Mouse (Mus musculus) lung, postnatal 4 days (tissue): ENCODE results near the gene Pde4d.

Source experiments
- DNase-seq, 2 experiments: peaks; one replicate each; pipeline ENCODE4 v3.0.0; 2021

Gene Pde4d

DNA sequence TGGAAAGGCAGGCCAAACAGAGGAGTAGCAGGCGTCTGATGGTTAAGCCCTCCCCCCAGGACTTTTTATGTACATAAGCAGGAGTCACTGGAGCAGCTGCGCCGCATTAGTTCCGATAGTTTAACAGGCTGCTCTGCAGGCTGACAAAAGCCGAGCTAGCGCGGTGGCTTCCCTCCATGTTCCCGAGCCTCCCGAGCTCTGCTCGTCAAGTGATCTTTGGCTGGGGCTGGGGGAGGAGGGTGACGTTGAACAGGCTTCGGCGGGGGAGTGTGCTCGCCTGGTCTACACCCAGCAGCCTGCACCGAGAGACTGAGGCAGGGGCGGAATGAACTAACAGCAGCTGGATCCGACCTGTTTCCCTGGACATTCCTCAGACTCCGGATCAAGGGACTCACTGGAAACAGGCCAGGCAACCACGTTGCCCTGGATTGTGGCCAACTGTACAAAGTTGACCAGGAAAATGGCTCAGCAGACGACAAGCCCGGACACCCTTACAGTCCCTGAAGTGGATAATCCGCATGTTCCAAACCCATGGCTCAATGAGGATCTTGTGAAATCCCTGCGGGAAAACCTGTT is 810.6 kb downstream of the Pde4d start:
- peak; percentile 70 to 79 for DNase-seq

- DNase-seq, result no peak
Measured at GRCm38 (mm10) chr13:109260796-109261516, 811.2 kb downstream of the Pde4d start.

- DNase-seq, result no peak
Measured at GRCm38 (mm10) chr13:109261642-109262220, 812.0 kb downstream of the Pde4d start.

DNA sequence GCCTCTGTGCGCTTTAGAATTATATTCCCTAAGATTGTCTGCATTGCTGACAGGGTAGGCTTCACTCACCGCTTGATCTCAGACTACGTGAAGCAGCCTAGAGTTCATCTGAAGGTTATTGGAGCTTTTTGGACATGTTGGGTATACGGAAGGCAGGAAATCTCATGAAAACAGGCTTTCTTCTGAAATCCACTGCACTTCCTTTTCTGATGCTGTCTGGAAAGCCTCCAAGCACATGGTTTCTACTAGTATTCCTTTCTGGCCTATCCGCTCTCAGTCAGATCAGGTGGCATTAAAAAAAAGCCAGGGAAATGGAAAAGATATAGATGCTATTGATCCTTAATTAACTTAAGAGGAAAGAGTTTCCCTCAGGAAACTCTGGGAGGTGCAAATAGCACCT is 812.8 kb downstream of the Pde4d start:
- no peak for DNase-seq

DNA sequence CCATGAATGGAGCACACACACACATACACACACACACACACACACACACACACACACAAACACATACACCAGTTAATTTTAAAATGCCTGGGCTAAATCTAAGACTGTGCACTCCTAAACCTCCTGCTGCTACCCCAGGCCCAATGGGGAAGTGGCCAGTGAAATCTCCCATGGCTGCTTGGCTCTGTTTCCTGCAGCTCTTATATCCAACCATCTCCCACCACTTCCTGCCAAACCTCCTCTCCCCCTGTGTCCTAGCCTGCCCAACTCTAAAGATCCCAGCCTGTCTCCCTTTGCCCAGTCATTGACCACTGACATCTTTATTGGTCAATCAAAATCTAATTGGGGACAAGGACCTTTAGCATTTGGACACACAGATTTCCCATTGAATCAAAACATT is 814.1 kb downstream of the Pde4d start:
- DNase-seq, result no peak

DNA sequence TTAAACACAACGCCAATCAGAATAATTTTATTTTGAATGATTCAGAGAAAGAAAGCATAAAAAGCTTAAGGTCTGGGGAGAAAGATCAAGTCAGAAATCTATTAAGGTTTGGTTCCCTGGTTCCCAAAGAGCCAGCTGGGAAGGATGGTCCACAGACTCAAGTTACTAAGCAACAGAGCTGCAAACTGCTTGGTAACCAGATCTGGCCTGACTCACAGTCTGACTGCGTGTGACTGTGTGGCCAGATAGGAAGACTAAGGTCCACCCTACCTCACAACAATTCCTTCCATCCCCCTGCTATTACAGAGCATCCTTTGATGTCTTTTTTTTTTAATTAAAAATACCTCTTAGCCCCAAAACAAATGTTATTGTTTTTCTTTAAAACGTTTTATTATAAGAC is 818.5 kb downstream of the Pde4d start:
- DNase-seq, result no peak

GRCm38 (mm10) chr13:109268659-109269322 is 819.0 kb downstream of the Pde4d start:
- DNase-seq, result no peak

DNA sequence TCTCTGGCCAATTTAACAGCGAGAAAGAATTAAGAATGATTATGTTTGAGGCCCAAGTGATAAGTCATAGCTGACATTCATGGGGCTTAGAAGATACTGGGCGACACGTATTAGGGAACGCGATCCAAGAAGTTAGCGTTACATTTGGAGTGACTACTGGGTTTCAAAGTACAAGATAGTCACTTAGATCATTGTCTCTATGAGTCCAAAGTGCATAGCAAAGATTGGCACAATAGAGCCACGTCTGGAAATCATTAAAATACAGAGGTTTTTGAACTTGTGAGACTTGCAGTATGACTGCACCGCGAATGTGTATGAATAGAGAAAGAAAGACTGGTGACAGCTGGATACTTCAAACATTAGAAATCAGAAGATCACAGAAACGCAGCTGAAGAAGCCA is 825.1 kb downstream of the Pde4d start:
- no peak for DNase-seq

GRCm38 (mm10) chr13:109277792-109278191 is 828.0 kb downstream of the Pde4d start:
- DNase-seq, result no peak

- no peak for DNase-seq
Measured at GRCm38 (mm10) chr13:109278504-109278912, 828.8 kb downstream of the Pde4d start.

DNA sequence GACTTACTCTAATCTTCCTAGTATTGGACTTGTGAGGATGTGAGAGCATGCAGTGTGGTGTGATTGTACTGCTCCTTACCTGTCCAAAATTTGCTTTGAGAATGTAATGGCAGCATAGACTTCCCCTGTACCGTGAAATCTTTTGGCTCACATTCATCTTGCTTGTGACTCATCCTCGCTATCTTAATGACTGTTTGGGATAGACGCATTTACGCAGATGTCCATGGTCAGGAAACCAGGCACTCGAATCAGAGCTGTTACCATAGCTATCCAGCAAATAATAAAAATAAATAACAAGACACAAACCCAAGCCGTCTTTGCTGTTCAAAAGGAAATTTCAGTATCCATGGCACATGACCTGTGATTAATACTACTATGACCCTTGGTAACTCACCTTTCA is 829.5 kb downstream of the Pde4d start:
- DNase-seq, result no peak

- no peak for DNase-seq
Measured at GRCm38 (mm10) chr13:109280433-109280832, 830.7 kb downstream of the Pde4d start.

- DNase-seq, result no peak
Measured at GRCm38 (mm10) chr13:109287465-109287864, 837.7 kb downstream of the Pde4d start.

- no peak for DNase-seq
Measured at GRCm38 (mm10) chr13:109290922-109291321, 841.2 kb downstream of the Pde4d start.

DNA sequence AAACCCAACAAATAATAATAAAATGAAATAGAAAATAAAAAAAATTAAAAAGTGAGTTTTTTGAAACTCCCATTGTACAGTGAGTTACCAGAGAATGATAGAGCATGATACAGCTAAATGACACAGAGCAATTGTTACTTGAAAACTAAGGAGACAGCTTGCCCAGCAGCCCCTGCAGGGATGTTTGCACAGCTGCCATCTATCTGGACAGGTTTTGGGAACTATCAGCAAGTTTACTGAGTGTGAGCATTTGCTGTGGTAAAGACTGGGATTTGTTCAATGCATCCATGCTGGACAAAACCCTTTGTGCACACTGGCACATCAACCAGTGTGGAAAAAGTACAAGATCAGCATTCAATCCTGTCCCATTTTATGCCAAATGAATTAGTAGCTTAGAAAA is 843.3 kb downstream of the Pde4d start:
- no peak for DNase-seq

- peak in 1 of 2 experiments; percentile 22 for DNase-seq
Measured at GRCm38 (mm10) chr13:109296347-109297037, 846.7 kb downstream of the Pde4d start.

- DNase-seq, result no peak
Measured at GRCm38 (mm10) chr13:109298852-109299251, 849.1 kb downstream of the Pde4d start.

- DNase-seq, result no peak
Measured at GRCm38 (mm10) chr13:109299511-109300250, 849.9 kb downstream of the Pde4d start.

DNA sequence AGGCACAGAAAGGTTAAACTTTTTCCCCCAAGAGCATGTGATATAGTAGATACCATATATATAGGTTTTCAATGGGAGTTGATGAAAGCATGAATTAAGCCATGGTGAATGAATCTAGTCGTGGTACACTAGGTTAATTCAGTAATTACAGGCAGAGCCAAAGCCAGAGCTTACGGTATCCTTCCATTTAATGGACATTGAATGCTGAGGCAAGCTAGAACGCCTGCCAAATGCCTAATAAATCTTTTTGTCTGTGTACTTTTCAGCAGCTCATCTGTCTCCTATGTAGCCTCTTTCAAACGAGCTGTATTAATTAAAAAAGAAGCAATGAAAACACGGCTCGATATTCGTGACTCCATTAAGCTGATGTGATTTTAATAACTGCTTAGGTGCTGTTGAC is 862.8 kb downstream of the Pde4d start:
- no peak for DNase-seq

DNA sequence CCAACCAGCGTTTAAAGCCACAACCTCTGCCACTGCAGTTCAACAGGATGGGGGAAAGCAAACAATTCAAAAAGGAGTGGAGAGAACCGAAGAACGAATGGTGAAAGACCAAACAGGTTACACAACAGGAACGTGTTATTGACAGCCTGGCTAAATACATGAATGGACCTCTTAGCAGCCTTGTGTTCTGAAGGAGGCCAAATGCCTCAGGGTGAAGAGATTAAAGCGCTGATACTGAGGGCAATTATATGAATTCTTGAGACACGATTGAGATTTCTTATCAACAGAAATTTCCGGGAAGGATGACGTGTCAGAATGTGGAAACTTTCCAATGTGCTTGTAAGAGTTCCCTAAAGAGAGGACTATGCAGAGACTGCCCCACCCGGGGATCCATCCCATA is 865.9 kb downstream of the Pde4d start:
- peak; percentile 29 to 60 for DNase-seq

- no peak for DNase-seq
Measured at GRCm38 (mm10) chr13:109317644-109318043, 867.9 kb downstream of the Pde4d start.

- peak in 1 of 2 experiments; percentile 22 for DNase-seq
Measured at GRCm38 (mm10) chr13:109318434-109318998, 868.8 kb downstream of the Pde4d start.
